Comparison of ENCODE assay signal across 17 mouse cellular contexts in genomic region chr2:162887121-162887520, GRCm38 (mm10). TPM values are rescaled to one million over a fixed set of nuclear protein-coding genes. Genes with fewer than 3 reads are reported as not detected.
"Had no signal": no experiment of that assay in that cellular context is flagged by ENCODE, and none has a peak within 500 bp of the region (broad histone marks: within the 10 kb centered on the region; RNA-seq: fewer than 3 reads in every experiment).

No protein-coding gene starts in this region.

- H3K27ac ChIP-seq: neural tube, embryonic 13.5 days; neural tube, embryonic 15.5 days; stomach, embryonic 15.5 days; stomach, postnatal 0 days had no signal

- H3K36me3 ChIP-seq: neural tube, embryonic 13.5 days; neural tube, embryonic 15.5 days; stomach, embryonic 15.5 days had no signal

- DNase-seq: retina, postnatal 1 day; right cerebral cortex, adult 18-20 months; right cerebral cortex, postnatal 14 days; right cerebral cortex, postnatal 25 days; right cerebral cortex, postnatal 4 days; spleen, adult 18-20 months; thymus, adult 18-20 months; thymus, adult 2 months; thymus, postnatal 14 days; thymus, postnatal 25 days; thymus, postnatal 36 days; thymus, postnatal 4 days had no signal

- H3K4me1 ChIP-seq: neural tube, embryonic 13.5 days; neural tube, embryonic 15.5 days; stomach, embryonic 15.5 days had no signal

- H3K27me3 ChIP-seq: neural tube, embryonic 13.5 days; neural tube, embryonic 15.5 days; stomach, embryonic 15.5 days had no signal

- H3K9me3 ChIP-seq: neural tube, embryonic 13.5 days; neural tube, embryonic 15.5 days; stomach, embryonic 15.5 days had no signal

- H3K4me2 ChIP-seq: neural tube, embryonic 13.5 days; neural tube, embryonic 15.5 days; stomach, embryonic 15.5 days had no signal

- H3K9ac ChIP-seq: neural tube, embryonic 13.5 days; neural tube, embryonic 15.5 days; stomach, embryonic 15.5 days had no signal

- H3K4me3 ChIP-seq: neural tube, embryonic 13.5 days; neural tube, embryonic 15.5 days; stomach, embryonic 15.5 days had no signal

RNA-seq across cellular contexts. Expression of gene L3mbtl1, which starts 56.2 kb away (rescaled TPM):
- polyA plus RNA-seq: small intestine, adult 2 months had no signal
